Mouse (Mus musculus) bone marrow, adult 2 months (tissue): ENCODE measurements around the gene Pim1.

Experiments used
- CTCF ChIP-seq: fragments of 200-500 bp; IDR thresholded peaks from 2 replicates; pipeline ENCODE4 v1.5.1; 2011; ENCODE audit warnings: low read length, control low read depth; ENCODE audit not compliant: control insufficient read depth, insufficient read depth
- POLR2A ChIP-seq: fragments of 200-500 bp; IDR thresholded peaks from 2 replicates; pipeline ENCODE4 v1.6.1; 2011; ENCODE audit warnings: low read depth, mild to moderate bottlenecking, control low read depth, low read length, borderline replicate concordance; ENCODE audit not compliant: control insufficient read depth

DNA sequence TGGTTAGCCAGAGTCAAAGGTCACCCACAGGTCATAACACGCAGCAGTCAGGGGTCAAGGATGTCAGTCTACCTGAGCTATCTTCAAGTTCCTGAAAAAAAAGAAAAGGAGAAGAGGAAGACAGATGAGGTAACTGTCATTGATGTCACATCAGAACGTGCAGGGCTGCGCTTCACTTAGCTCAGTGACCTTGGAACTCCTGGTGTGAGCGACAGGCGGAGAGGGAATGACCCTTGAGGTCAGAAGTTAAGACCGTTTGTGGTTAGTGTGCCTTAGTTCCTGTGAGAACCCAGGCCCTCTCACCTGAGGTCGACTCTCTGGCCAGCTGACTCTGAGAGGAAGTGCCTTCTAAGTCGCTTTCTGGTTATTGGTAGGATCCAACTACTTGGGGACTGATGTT, 20.1 kb downstream of the Pim1 start:
- TF ChIP-seq CTCF (no peak), POLR2A (no peak)
